Mouse (Mus musculus): Measurements from ENCODE around the gene Kcnd2. TPM values are rescaled to one million over a fixed set of nuclear protein-coding genes. Genes with fewer than 3 reads are reported as not detected.
"Not testable (repeated sequence)": the region's sequence is repeated elsewhere in the genome, so short reads cannot be mapped to it uniquely, and the experiment has no call there.

Kcnd2 gene
- polyA plus RNA-seq, 1 experiment from 2014 or later: 0.32 TPM

DNA sequence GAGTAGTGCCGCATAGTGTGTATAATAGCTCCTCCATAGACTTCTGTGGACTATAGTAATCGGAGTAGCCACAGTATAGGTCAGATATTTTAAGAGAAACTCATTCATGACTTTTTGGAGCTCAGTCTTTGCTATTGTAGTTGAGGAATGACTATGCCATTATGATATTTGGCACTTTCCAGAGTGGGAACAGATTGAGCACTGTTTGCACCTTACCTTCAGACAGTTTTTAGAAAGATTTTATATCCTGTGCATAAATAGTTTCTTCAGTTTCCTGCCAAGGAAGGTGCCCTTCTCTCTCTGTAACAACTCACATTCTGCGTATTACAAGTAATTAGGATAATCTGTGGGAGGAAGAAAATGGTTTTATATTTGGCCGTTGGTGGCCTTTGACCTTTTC is 89.6 kb downstream of the Kcnd2 start:
- Histone ChIP-seq H3K36me3 (replicated peaks) (no peaks in the 10 kb centered on the region), H3K4me3 (no peak overlapping the region), H3K4me1 (no peaks in the 10 kb centered on the region), H3K9me3 (no peaks in the 10 kb centered on the region), H3K27ac (replicated peaks) (no peak overlapping the region), H3K27me3 (replicated peaks; ENCODE audit: low read depth, poor library complexity, severe bottlenecking) (no peaks in the 10 kb centered on the region)
- WGBS: 87% methylated on average over 4 of the region's 4 CpGs
- no peak for DNase-seq (ENCODE audit: low spot score)

- no peaks in the 10 kb centered on the region for H3K9me3 ChIP-seq
- no peaks in the 10 kb centered on the region for H3K36me3 ChIP-seq (replicated peaks)
- H3K4me3 ChIP-seq: no peak overlapping the region
- H3K4me1 ChIP-seq: no peaks in the 10 kb centered on the region
- 83% methylated on average over 3 of the region's 3 CpGs for WGBS
- no peak for DNase-seq (ENCODE audit: low spot score)
- no peaks in the 10 kb centered on the region for H3K27me3 ChIP-seq (replicated peaks; ENCODE audit: low read depth, poor library complexity, severe bottlenecking)
- H3K27ac ChIP-seq (replicated peaks): no peak overlapping the region
Measured at GRCm38 (mm10) chr6:21310159-21310558, 94.9 kb downstream of the Kcnd2 start.

GRCm38 (mm10) chr6:21321407-21321806 is 106.1 kb downstream of the Kcnd2 start:
- Histone ChIP-seq H3K4me3 (no peak overlapping the region), H3K36me3 (replicated peaks) (no peaks in the 10 kb centered on the region), H3K27ac (replicated peaks) (no peak overlapping the region), H3K9me3 (no peaks in the 10 kb centered on the region), H3K4me1 (no peaks in the 10 kb centered on the region), H3K27me3 (replicated peaks; ENCODE audit: low read depth, poor library complexity, severe bottlenecking) (no peaks in the 10 kb centered on the region)
- no peak for DNase-seq (ENCODE audit: low spot score)
- WGBS: 93% methylated on average over 6 of the region's 6 CpGs

GRCm38 (mm10) chr6:21322211-21322610 is 106.9 kb downstream of the Kcnd2 start:
- 89% methylated on average over 4 of the region's 4 CpGs for WGBS
- H3K36me3 ChIP-seq (replicated peaks): no peaks in the 10 kb centered on the region
- no peak overlapping the region for H3K27ac ChIP-seq (replicated peaks)
- H3K9me3 ChIP-seq: no peaks in the 10 kb centered on the region
- no peak for DNase-seq (ENCODE audit: low spot score)
- no peak overlapping the region for H3K4me3 ChIP-seq
- no peaks in the 10 kb centered on the region for H3K27me3 ChIP-seq (replicated peaks; ENCODE audit: low read depth, poor library complexity, severe bottlenecking)
- no peaks in the 10 kb centered on the region for H3K4me1 ChIP-seq

DNA sequence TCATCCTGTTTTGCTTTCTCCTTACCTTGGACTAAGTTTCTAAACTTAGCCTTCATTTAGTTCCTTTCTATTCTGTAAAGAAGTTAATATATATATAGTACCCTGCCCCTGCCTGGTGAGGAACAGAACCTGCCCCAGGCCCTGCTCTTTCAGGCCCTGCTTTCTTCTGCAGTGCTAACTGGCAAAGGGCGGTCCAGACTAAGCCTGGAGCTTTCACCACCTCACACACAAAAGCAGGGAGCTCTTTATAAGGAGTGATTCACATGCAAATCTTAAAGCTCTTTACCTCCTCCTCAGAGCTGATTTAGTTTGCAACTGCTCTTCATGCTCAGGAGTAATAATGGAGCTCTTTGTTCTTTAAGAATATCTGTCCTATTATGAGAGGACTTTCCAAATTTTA is 109.9 kb downstream of the Kcnd2 start:
- no peak overlapping the region for H3K27ac ChIP-seq (replicated peaks)
- no peaks in the 10 kb centered on the region for H3K36me3 ChIP-seq (replicated peaks)
- no peaks in the 10 kb centered on the region for H3K9me3 ChIP-seq
- no peaks in the 10 kb centered on the region for H3K27me3 ChIP-seq (replicated peaks; ENCODE audit: low read depth, poor library complexity, severe bottlenecking)
- no peak overlapping the region for H3K4me3 ChIP-seq
- 9% methylated on average over 1 of the region's 1 CpGs for WGBS
- DNase-seq (ENCODE audit: low spot score): no peak
- H3K4me1 ChIP-seq: no peaks in the 10 kb centered on the region

DNA sequence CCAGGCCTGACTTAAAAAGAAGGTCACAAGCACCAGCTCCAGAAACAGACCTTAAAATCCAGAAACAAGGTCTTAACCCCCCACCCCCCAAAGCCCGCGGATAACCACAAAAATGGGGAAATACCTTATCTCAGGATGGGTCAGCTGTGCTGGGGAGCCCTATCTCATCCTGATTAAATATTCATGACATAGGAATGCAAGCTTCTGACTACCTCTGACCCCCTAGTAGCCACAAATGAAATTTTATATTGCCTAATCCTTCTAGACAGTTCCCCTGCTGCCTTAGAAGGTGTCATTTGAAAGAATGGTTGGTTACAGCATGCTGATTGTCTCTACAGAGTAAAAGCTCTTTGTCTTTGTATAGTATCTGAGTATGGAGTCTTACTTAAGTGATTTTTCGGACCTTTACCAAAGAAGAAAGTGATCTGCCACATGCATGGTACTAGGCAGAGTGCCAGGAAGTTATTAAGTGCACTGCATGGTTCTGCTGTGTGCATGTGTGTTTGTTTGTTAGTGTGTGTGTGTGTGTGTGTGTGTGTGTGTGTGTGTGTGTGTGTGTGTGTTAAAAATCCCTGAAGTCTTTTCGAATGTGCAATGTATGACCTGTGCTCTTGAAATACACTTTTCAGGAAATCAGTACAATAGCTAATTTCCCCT is 111.9 kb downstream of the Kcnd2 start:
- 68% methylated on average over 4 of the region's 4 CpGs for WGBS
- Histone ChIP-seq H3K36me3 (replicated peaks) (no peaks in the 10 kb centered on the region), H3K4me3 (no peak overlapping the region), H3K4me1 (no peaks in the 10 kb centered on the region), H3K27me3 (replicated peaks; ENCODE audit: low read depth, poor library complexity, severe bottlenecking) (no peaks in the 10 kb centered on the region), H3K9me3 (no peaks in the 10 kb centered on the region), H3K27ac (replicated peaks) (no peak overlapping the region)
- no peak for DNase-seq (ENCODE audit: low spot score)

GRCm38 (mm10) chr6:21385298-21385697 is 170.0 kb downstream of the Kcnd2 start:
- not testable (repeated sequence) for DNase-seq (ENCODE audit: low spot score); H3K4me3 ChIP-seq; H3K36me3 ChIP-seq (replicated peaks); H3K9me3 ChIP-seq; H3K27me3 ChIP-seq (replicated peaks; ENCODE audit: low read depth, poor library complexity, severe bottlenecking); H3K27ac ChIP-seq (replicated peaks); H3K4me1 ChIP-seq
- WGBS: 88% methylated on average over 3 of the region's 3 CpGs

GRCm38 (mm10) chr6:21391776-21392175 is 176.5 kb downstream of the Kcnd2 start:
- H3K36me3 ChIP-seq (replicated peaks): no peaks in the 10 kb centered on the region
- no peaks in the 10 kb centered on the region for H3K4me1 ChIP-seq
- no peak overlapping the region for H3K27ac ChIP-seq (replicated peaks)
- H3K9me3 ChIP-seq: no peaks in the 10 kb centered on the region
- H3K4me3 ChIP-seq: no peak overlapping the region
- whole genome bisulfite sequencing: 93% methylated on average over 4 of the region's 4 CpGs
- no peak for DNase-seq (ENCODE audit: low spot score)
- no peaks in the 10 kb centered on the region for H3K27me3 ChIP-seq (replicated peaks; ENCODE audit: low read depth, poor library complexity, severe bottlenecking)

GRCm38 (mm10) chr6:21413656-21414055 is 198.4 kb downstream of the Kcnd2 start:
- no peaks in the 10 kb centered on the region for H3K27me3 ChIP-seq (replicated peaks; ENCODE audit: low read depth, poor library complexity, severe bottlenecking)
- H3K9me3 ChIP-seq: no peaks in the 10 kb centered on the region
- no peaks in the 10 kb centered on the region for H3K36me3 ChIP-seq (replicated peaks)
- no peaks in the 10 kb centered on the region for H3K4me1 ChIP-seq
- no peak for DNase-seq (ENCODE audit: low spot score)
- no peak overlapping the region for H3K27ac ChIP-seq (replicated peaks)
- WGBS: 91% methylated on average over 3 of the region's 3 CpGs
- H3K4me3 ChIP-seq: no peak overlapping the region

DNA sequence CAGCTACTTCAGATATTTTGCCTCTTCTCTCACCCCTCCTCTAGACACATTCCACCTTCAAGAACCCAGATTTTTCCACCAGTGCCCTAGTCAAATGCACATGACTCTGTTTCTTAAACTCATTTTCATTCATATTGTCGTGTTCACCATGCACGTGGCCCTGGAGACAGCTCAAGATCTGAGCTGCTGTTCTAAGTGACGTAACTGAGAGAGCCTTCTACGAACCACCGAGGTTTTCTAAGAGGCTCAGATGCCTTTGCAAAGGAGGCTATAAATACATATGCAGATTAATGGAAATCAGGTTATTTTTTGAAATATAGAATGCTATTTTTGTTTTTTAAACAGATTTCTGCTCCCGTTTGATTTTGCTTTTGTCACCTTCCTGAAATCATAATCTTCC is 202.9 kb downstream of the Kcnd2 start:
- Histone ChIP-seq H3K36me3 (replicated peaks) (no peaks in the 10 kb centered on the region), H3K27ac (replicated peaks) (no peak overlapping the region)
- WGBS: 84% methylated on average over 6 of the region's 6 CpGs

DNA sequence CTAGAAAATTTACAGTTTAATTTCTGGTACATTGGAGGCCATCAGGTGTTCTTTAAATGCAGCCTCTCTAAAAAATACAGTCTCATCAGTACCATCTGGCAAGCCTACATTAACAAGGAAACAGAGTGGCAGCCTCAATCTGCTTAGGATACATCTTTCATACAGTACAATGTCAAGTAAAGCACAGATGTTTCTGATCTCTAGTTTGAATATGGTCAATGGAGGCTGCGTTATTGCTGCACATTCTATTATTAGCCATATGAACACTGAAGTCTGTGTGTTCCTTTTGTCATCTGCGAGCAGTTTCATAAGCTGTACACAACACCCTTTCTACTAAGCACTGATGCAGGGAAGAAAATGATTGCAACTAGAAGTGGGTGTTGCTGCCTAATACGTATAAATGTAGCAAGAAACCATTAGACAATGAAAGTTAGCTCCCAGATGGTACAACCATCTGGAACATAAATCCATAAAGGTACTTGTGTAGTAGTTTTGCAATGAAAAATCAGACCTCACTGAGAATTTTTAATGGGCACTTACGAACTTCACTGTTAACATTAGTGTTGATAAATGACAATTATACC is 209.0 kb downstream of the Kcnd2 start:
- no peaks in the 10 kb centered on the region for H3K27me3 ChIP-seq (replicated peaks; ENCODE audit: low read depth, poor library complexity, severe bottlenecking)
- H3K4me1 ChIP-seq: no peaks in the 10 kb centered on the region
- WGBS: 86% methylated on average over 4 of the region's 4 CpGs
- no peak overlapping the region for H3K4me3 ChIP-seq
- H3K9me3 ChIP-seq: no peaks in the 10 kb centered on the region
- DNase-seq (ENCODE audit: low spot score): no peak
- no peaks in the 10 kb centered on the region for H3K36me3 ChIP-seq (replicated peaks)
- no peak overlapping the region for H3K27ac ChIP-seq (replicated peaks)

More for the DNA sequence above, 202.9 kb downstream of the Kcnd2 start:
- no peaks in the 10 kb centered on the region for H3K9me3 ChIP-seq
- no peak overlapping the region for H3K4me3 ChIP-seq
- no peaks in the 10 kb centered on the region for H3K27me3 ChIP-seq (replicated peaks; ENCODE audit: low read depth, poor library complexity, severe bottlenecking)
- DNase-seq (ENCODE audit: low spot score): no peak
- H3K4me1 ChIP-seq: no peaks in the 10 kb centered on the region

- Histone ChIP-seq H3K27me3 (replicated peaks; ENCODE audit: low read depth, poor library complexity, severe bottlenecking) (no peaks in the 10 kb centered on the region), H3K4me3 (no peak overlapping the region), H3K36me3 (replicated peaks) (no peaks in the 10 kb centered on the region), H3K4me1 (no peaks in the 10 kb centered on the region), H3K27ac (replicated peaks) (no peak overlapping the region), H3K9me3 (no peaks in the 10 kb centered on the region)
- WGBS: 93% methylated on average over 1 of the region's 1 CpGs
- DNase-seq (ENCODE audit: low spot score): no peak
Measured at GRCm38 (mm10) chr6:21431120-21431519, 215.8 kb downstream of the Kcnd2 start.

DNA sequence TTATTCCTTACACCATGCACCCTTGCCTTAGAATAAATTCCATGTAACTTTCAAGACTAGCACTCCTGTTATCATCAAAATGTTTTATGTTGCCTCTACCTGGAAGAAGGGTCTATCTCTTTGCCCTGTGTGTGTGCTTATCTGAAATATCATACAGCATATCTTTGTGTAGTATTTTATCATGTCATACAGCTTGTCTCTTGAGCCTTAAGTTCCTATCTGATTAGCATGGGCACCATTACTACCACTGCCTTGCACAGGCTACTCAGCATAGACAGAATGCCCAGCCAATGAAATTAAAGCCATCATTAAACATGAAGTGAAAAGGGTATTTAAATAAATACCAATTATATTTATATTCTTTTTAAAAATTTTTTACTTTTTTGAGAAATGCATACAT is 249.4 kb downstream of the Kcnd2 start:
- DNase-seq (ENCODE audit: low spot score): no peak
- no peak overlapping the region for H3K27ac ChIP-seq (replicated peaks)
- H3K36me3 ChIP-seq (replicated peaks): no peaks in the 10 kb centered on the region
- H3K9me3 ChIP-seq: no peaks in the 10 kb centered on the region
- no peaks in the 10 kb centered on the region for H3K27me3 ChIP-seq (replicated peaks; ENCODE audit: low read depth, poor library complexity, severe bottlenecking)
- no peak overlapping the region for H3K4me3 ChIP-seq
- no peaks in the 10 kb centered on the region for H3K4me1 ChIP-seq

Measured in embryonic facial prominence, embryonic 10.5 days (tissue).